Mouse (Mus musculus): Measurements from ENCODE around the gene Ushbp1. TPM values are rescaled to one million over a fixed set of nuclear protein-coding genes. Genes with fewer than 3 reads are reported as not detected.

Gene Ushbp1
- total and polyA plus RNA-seq, 3 experiments = not detected

- Histone ChIP-seq H3K36me3 (replicated peaks in 1 of 2; ENCODE audit: control insufficient read depth in 1 of 2, insufficient read depth in 1 of 2, low read length in 1 of 2) (peaks cover 11 to 25% of the 10 kb centered on the region in 2 experiments), H3K9ac (ENCODE audit: insufficient read depth, low read depth) (peak within 1 kb of the TSS; percentile 79), H3K4me1 (ENCODE audit: control insufficient read depth in 1 of 2, insufficient read depth in 2 of 2) (peaks cover 15 to 35% of the 10 kb centered on the region in 2 experiments), H3K79me2 (replicated peaks; ENCODE audit: control insufficient read depth, extremely low read depth, insufficient read depth, poor library complexity, severe bottlenecking) (no peaks in the 10 kb centered on the region), H3K27me3 (replicated peaks) (no peaks in the 10 kb centered on the region), H3K4me2 (ENCODE audit: insufficient read depth, low read depth, poor library complexity, severe bottlenecking) (peak within 1 kb of the TSS; percentile 80), H3K9me3 (replicated peaks; ENCODE audit: low read length) (no peaks in the 10 kb centered on the region), H3K4me3 (replicated peaks in 1 of 3; ENCODE audit: low read depth in 2 of 3, low read length in 2 of 3, poor library complexity in 1 of 3) (peak within 1 kb of the TSS; percentile 69 to 79 (median 74)), H3K27ac (ENCODE audit: insufficient read depth, low read depth) (peak within 1 kb of the TSS; percentile 88)
- dilution Hi-C loops (cut with MboI; ENCODE audit: extremely low pct_ligation_motif_present, extremely low pct_unique_long_range_greater_than_20kb, low sequenced_read_pairs) = no loop called here
- TF ChIP-seq SIN3A (IDR thresholded peaks at IDR 0.05; ENCODE audit: low read length) = peak; percentile 89
- peak; percentile 63; the same call in 1 of the 2 replicates for TF ChIP-seq NELFE (IDR thresholded peaks at IDR 0.05; ENCODE audit: low read depth, low read length)
- peak; percentile 71 for TF ChIP-seq TBP (conservative IDR thresholded peaks at IDR 0.05; ENCODE audit: low read depth, low read length)
- peak; percentile 72 for TF ChIP-seq NRF1 (IDR thresholded peaks at IDR 0.05; ENCODE audit: low read depth, low read length)
- TF ChIP-seq KAT2A (IDR thresholded peaks at IDR 0.05; ENCODE audit: insufficient replicate concordance, low read length) = peak; percentile 89; the same call in 1 of the 2 replicates
- peak; percentile 64 for TF ChIP-seq POLR2A (IDR thresholded peaks at IDR 0.05; ENCODE audit: low read depth, low read length)
- TF ChIP-seq UBTF (IDR thresholded peaks at IDR 0.05; ENCODE audit: low read depth, low read length) = no peak
- peak; percentile 95 for TF ChIP-seq MAX (IDR thresholded peaks at IDR 0.05; ENCODE audit: low read length)
- peak; percentile 58; the same call in 1 of the 2 replicates for TF ChIP-seq CHD2 (IDR thresholded peaks at IDR 0.05; ENCODE audit: low read length)
- TF ChIP-seq SMC3 (IDR thresholded peaks at IDR 0.05; ENCODE audit: low read depth, low read length) = no peak
- peak; percentile 99 for TF ChIP-seq ELF1 (IDR thresholded peaks at IDR 0.05; ENCODE audit: low read depth, low read length)
- TF ChIP-seq E2F4 (IDR thresholded peaks at IDR 0.05; ENCODE audit: insufficient replicate concordance, low read depth, low read length) = peak; percentile 64; the same call in 1 of the 2 replicates
- no peak for TF ChIP-seq ZNF384 (IDR thresholded peaks at IDR 0.05; ENCODE audit: low read depth, low read length)
- no peak for TF ChIP-seq CTCF (conservative IDR thresholded peaks at IDR 0.05 in 1 of 2, IDR thresholded peaks at IDR 0.05 in 1 of 2; ENCODE audit: low read depth in 2 of 2, low read length in 2 of 2)
- peak; percentile 93 for TF ChIP-seq HCFC1 (IDR thresholded peaks at IDR 0.05; ENCODE audit: low read depth, low read length)
- TF ChIP-seq BHLHE40 (IDR thresholded peaks at IDR 0.05; ENCODE audit: low read depth, low read length) = peak; percentile 94
- peak; percentile 96 for TF ChIP-seq MYC (IDR thresholded peaks at IDR 0.05; ENCODE audit: low read depth, low read length)
- peak; percentile 74; the same call in 1 of the 2 replicates for TF ChIP-seq POLR2AphosphoS2 (IDR thresholded peaks at IDR 0.05; ENCODE audit: low read depth, low read length)
- TF ChIP-seq JUN (IDR thresholded peaks at IDR 0.05; ENCODE audit: insufficient read depth, low read depth, low read length) = no peak
- peak; percentile 7; the same call in 1 of the 2 replicates for TF ChIP-seq MEF2A (IDR thresholded peaks at IDR 0.05; ENCODE audit: borderline replicate concordance, low read depth, low read length)
- TF ChIP-seq ZC3H11A (IDR thresholded peaks at IDR 0.05; ENCODE audit: low read depth, low read length) = no peak
- TF ChIP-seq MAZ (IDR thresholded peaks at IDR 0.05; ENCODE audit: low read depth, low read length) = peak; percentile 40; the same call in 1 of the 2 replicates
- no peak for TF ChIP-seq EP300 (IDR thresholded peaks at IDR 0.05; ENCODE audit: low read length)
- peak; percentile 81 for TF ChIP-seq TCF12 (IDR thresholded peaks at IDR 0.05; ENCODE audit: low read depth, low read length)
- no peak for TF ChIP-seq USF1 (IDR thresholded peaks at IDR 0.05; ENCODE audit: low read depth, low read length)
- peak; percentile 32 for TF ChIP-seq ETS1 (conservative IDR thresholded peaks at IDR 0.05; ENCODE audit: low read depth, low read length)
- peak; percentile 97 for TF ChIP-seq MXI1 (IDR thresholded peaks at IDR 0.05; ENCODE audit: low read depth, low read length)
- in situ Hi-C loops (cut with MboI; ENCODE audit: low pct_ligation_motif_present, low pct_unique_long_range_greater_than_20kb, low sequenced_read_pairs) = no loop called here
- DNase-seq (ENCODE audit: extremely low read depth) = peak; percentile 97
These were observed 28.7 kb downstream of the Ushbp1 start, which contains the start of gene Use1 for GRCm38 (mm10) chr8:71366771-71367528. TSS of gene Use1 (plus strand) at chr8:71366848.

Data from CH12.LX (cell line).